Mouse (Mus musculus) heart, postnatal 0 days (tissue): ENCODE data around the gene Ppp1r3e. TPM values are rescaled to one million over a fixed set of nuclear protein-coding genes. Genes with fewer than 3 reads are reported as not detected.

ENCODE experiments used
- ATAC-seq: fragments of 200-750 bp; cut with Nextera tagmentation; 2 replicates; pipeline ENCODE4 v1.8.0; 2017; ENCODE audit warnings: low read depth, moderate number of reproducible peaks, moderate library complexity; ENCODE audit not compliant: insufficient read depth
- DNase-seq: peaks from one replicate; pipeline ENCODE4 v3.0.0-alpha.2; 2016; ENCODE audit warnings: low spot score
- H3K27ac ChIP-seq: fragments of 300-500 bp; sonication (generic); 2 replicates; pipeline ENCODE4 v1.5.1; 2014; ENCODE audit warnings: low read depth, mild to moderate bottlenecking
- H3K27me3 ChIP-seq: fragments of 300-500 bp; sonication (generic); 2 replicates; pipeline ENCODE4 v1.6.1; 2014; ENCODE audit warnings: low read length, mixed read lengths; ENCODE audit not compliant: control insufficient read depth, insufficient read depth
- H3K36me3 ChIP-seq: fragments of 300-500 bp; sonication (generic); replicated peaks from 2 replicates; pipeline ENCODE4 v1.6.1; 2014; ENCODE audit warnings: low read length, mixed read lengths; ENCODE audit not compliant: control insufficient read depth, insufficient read depth
- H3K4me1 ChIP-seq: fragments of 300-500 bp; sonication (generic); 2 replicates; pipeline ENCODE4 v1.6.1; 2014; ENCODE audit warnings: antibody characterized with exemption; ENCODE audit not compliant: control insufficient read depth, insufficient read depth
- H3K4me2 ChIP-seq: fragments of 300-500 bp; sonication (generic); 2 replicates; pipeline ENCODE4 v1.6.1; 2014; ENCODE audit warnings: low read depth, mild to moderate bottlenecking, low read length, moderate library complexity
- H3K4me3 ChIP-seq: fragments of 300-500 bp; sonication (generic); 2 replicates; pipeline ENCODE4 v1.5.1; 2014; ENCODE audit warnings: low read depth, low read length
- H3K9ac ChIP-seq: fragments of 300-500 bp; sonication (generic); replicated peaks from 2 replicates; pipeline ENCODE4 v1.6.1; 2014; ENCODE audit warnings: low read depth, low read length, mixed read lengths
- H3K9me3 ChIP-seq: fragments of 300-500 bp; sonication (generic); replicated peaks from 2 replicates; pipeline ENCODE4 v1.6.1; 2016; ENCODE audit warnings: low read length; ENCODE audit not compliant: control insufficient read depth
- CTCF ChIP-seq: IDR thresholded peaks from 2 replicates; pipeline ENCODE4 v1.5.1; 2016; ENCODE audit warnings: antibody characterized with exemption, control low read depth, low read depth
- EP300 ChIP-seq: IDR thresholded peaks from 2 replicates; pipeline ENCODE4 v1.6.1; 2016; ENCODE audit warnings: antibody characterized with exemption, low read depth
- WGBS: fragments of 180-500 bp; shearing (Covaris S2); extraction: QIAGEN DNeasy Blood & Tissue Kit; methylation state at CpG from one replicate; pipeline ENCODE4 v1.1.7; 2014; 5-methylcytosine and 5-hydroxymethylcytosine counted together
- polyA plus RNA-seq: library from polyadenylated mRNA; unstranded; fragments of >200 nt; fragmentation: Nextera tagmentation; extraction: Ambion mirVana; gene quantifications from 2 replicates; pipeline ENCODE4 v1.2.1, GENCODE M21; 2015
- total RNA-seq: library from RNA; depleted of rRNA; stranded (reverse); fragments of >200 nt; gene quantifications from 2 replicates; pipeline ENCODE4 v1.2.3, GENCODE M21; 2014; ENCODE audit warnings: low replicate concordance

Ppp1r3e gene
- total and polyA plus RNA-seq, 2 experiments from 2014 or later, result 0.79 to 1.3 TPM

GRCm38 (mm10) chr14:54892200-54892599, 14.8 kb upstream of the Ppp1r3e start, which contains the start of gene Pabpn1:
TSS of gene Pabpn1 (plus strand) at chr14:54892500.
- H3K27ac ChIP-seq, result peak within 1 kb of the TSS; percentile 86
- peak within 1 kb of the TSS; percentile 59 for H3K4me2 ChIP-seq
- H3K4me1 ChIP-seq, result peaks cover 14% of the 10 kb centered on the region
- peak within 1 kb of the TSS; percentile 50 for H3K4me3 ChIP-seq
- peaks cover 19% of the 10 kb centered on the region for H3K36me3 ChIP-seq
- no peak for TF ChIP-seq EP300
- TF ChIP-seq CTCF, result no peak
- H3K9ac ChIP-seq, result peak within 1 kb of the TSS; percentile 43
- no peaks in the 10 kb centered on the region for H3K9me3 ChIP-seq
- H3K27me3 ChIP-seq, result no peaks in the 10 kb centered on the region
- 96% methylated on average over 3 of the region's 3 CpGs for WGBS
- ATAC-seq (no peak), DNase-seq (no peak)

- no peak overlapping the region for H3K4me2 ChIP-seq
- 90% methylated on average over 11 of the region's 11 CpGs for WGBS
- H3K27ac ChIP-seq, result no peak overlapping the region
- H3K36me3 ChIP-seq, result peaks cover 12% of the 10 kb centered on the region; the same call in 1 of the 2 replicates
- no peak overlapping the region for H3K9ac ChIP-seq
- peaks cover 7% of the 10 kb centered on the region for H3K4me1 ChIP-seq
- H3K4me3 ChIP-seq, result no peak overlapping the region
- DNase-seq, result no peak
- no peaks in the 10 kb centered on the region for H3K27me3 ChIP-seq
- TF ChIP-seq CTCF, result no peak
- no peak for TF ChIP-seq EP300
- ATAC-seq, result no peak
- no peaks in the 10 kb centered on the region for H3K9me3 ChIP-seq
These were observed 8.0 kb upstream of the Ppp1r3e start for GRCm38 (mm10) chr14:54885309-54885708.

- Histone ChIP-seq H3K4me3 (peak overlapping the region; percentile 71), H3K27ac (peak overlapping the region; percentile 98), H3K4me2 (peak overlapping the region; percentile 81), H3K9me3 (no peaks in the 10 kb centered on the region), H3K36me3 (peaks cover 12% of the 10 kb centered on the region; the same call in 1 of the 2 replicates), H3K27me3 (no peaks in the 10 kb centered on the region), H3K9ac (peak overlapping the region; percentile 74), H3K4me1 (peaks cover 7% of the 10 kb centered on the region)
- peak; percentile 24; the same call in 1 of the 2 replicates for ATAC-seq
- no peak for TF ChIP-seq CTCF
- TF ChIP-seq EP300, result no peak
- 30% methylated on average over 21 of the region's 21 CpGs for whole genome bisulfite sequencing
- DNase-seq, result peak; percentile 47
These were observed 6.8 kb upstream of the Ppp1r3e start for GRCm38 (mm10) chr14:54884022-54884712.

- peak; percentile 95 for DNase-seq
- Histone ChIP-seq H3K4me1 (peaks cover 7% of the 10 kb centered on the region), H3K4me3 (peak within 1 kb of the TSS; percentile 71), H3K27ac (peak within 1 kb of the TSS; percentile 98), H3K36me3 (peaks cover 12% of the 10 kb centered on the region; the same call in 1 of the 2 replicates), H3K4me2 (peak within 1 kb of the TSS; percentile 81), H3K9ac (peak within 1 kb of the TSS; percentile 74), H3K9me3 (no peaks in the 10 kb centered on the region), H3K27me3 (no peaks in the 10 kb centered on the region)
- TF ChIP-seq CTCF (no peak), EP300 (peak; percentile 28; the same call in 1 of the 2 replicates)
- WGBS, result 0% methylated on average over 27 of the region's 27 CpGs
- peak; percentile 91 for ATAC-seq
These were observed 6.0 kb upstream of the Ppp1r3e start, which contains the start of the genes Bcl2l2 and Gm20521 for GRCm38 (mm10) chr14:54883154-54884021. TSS of gene Bcl2l2 (plus strand) at chr14:54883377. TSS of gene Gm20521 (plus strand) at chr14:54883441.

GRCm38 (mm10) chr14:54876539-54877047, 757 bp downstream of the Ppp1r3e start:
- peak; percentile 88 for ATAC-seq
- Histone ChIP-seq H3K4me1 (peaks cover 11% of the 10 kb centered on the region; the same call in 1 of the 2 replicates), H3K27me3 (no peaks in the 10 kb centered on the region), H3K9me3 (no peaks in the 10 kb centered on the region), H3K36me3 (no peaks in the 10 kb centered on the region), H3K27ac (peak overlapping the region; percentile 79), H3K4me2 (peak overlapping the region; percentile 98), H3K9ac (peak overlapping the region; percentile 69), H3K4me3 (peak overlapping the region; percentile 85)
- DNase-seq, result peak; percentile 72
- no peak for TF ChIP-seq CTCF
- under 1% methylated on average over 53 of the region's 72 CpGs for WGBS
